Mouse (Mus musculus): ENCODE measurements around the gene Tmprss7. TPM values are rescaled to one million over a fixed set of nuclear protein-coding genes. Genes with fewer than 3 reads are reported as not detected.

Gene Tmprss7
- total and polyA plus RNA-seq, 3 experiments: not detected

GRCm38 (mm10) chr16:45615944-45616343 is 77.5 kb downstream of the Tmprss7 start:
- Histone ChIP-seq H3K9ac (ENCODE audit: low read depth, low read length) (no peak overlapping the region), H3K27me3 (ENCODE audit: control insufficient read depth, insufficient read depth, low read length) (no peaks in the 10 kb centered on the region), H3K4me1 (ENCODE audit: control insufficient read depth, insufficient read depth, low read length) (no peaks in the 10 kb centered on the region), H3K79me2 (replicated peaks; ENCODE audit: control insufficient read depth, insufficient read depth, low read length) (no peaks in the 10 kb centered on the region), H3K27ac (no peak overlapping the region), H3K4me3 (no peak overlapping the region), H3K36me3 (ENCODE audit: control insufficient read depth, insufficient read depth, low read length) (no peaks in the 10 kb centered on the region)
- TF ChIP-seq EP300 (IDR thresholded peaks at IDR 0.05; ENCODE audit: insufficient read depth, low read depth, low read length) (no peak), POLR2A (IDR thresholded peaks at IDR 0.05; ENCODE audit: insufficient read depth, low read depth, low read length) (no peak), CTCF (IDR thresholded peaks at IDR 0.05) (no peak)
- no peak for DNase-seq
- intact Hi-C loops (cut with DNase I): no loop called here
- 86% methylated on average over 1 of the region's 1 CpGs for WGBS

- intact Hi-C loops (cut with DNase I): no loop called here
- H3K79me2 ChIP-seq (replicated peaks; ENCODE audit: control insufficient read depth, insufficient read depth, low read length): no peaks in the 10 kb centered on the region
- no peak for TF ChIP-seq POLR2A (IDR thresholded peaks at IDR 0.05; ENCODE audit: insufficient read depth, low read depth, low read length)
- no peak for TF ChIP-seq CTCF (IDR thresholded peaks at IDR 0.05)
- TF ChIP-seq EP300 (IDR thresholded peaks at IDR 0.05; ENCODE audit: insufficient read depth, low read depth, low read length): no peak
- H3K27me3 ChIP-seq (ENCODE audit: control insufficient read depth, insufficient read depth, low read length): no peaks in the 10 kb centered on the region
- H3K4me3 ChIP-seq: no peak overlapping the region
- no peak for DNase-seq
- 86% methylated on average over 2 of the region's 2 CpGs for WGBS
- H3K4me1 ChIP-seq (ENCODE audit: control insufficient read depth, insufficient read depth, low read length): peaks cover 3% of the 10 kb centered on the region
- H3K9ac ChIP-seq (ENCODE audit: low read depth, low read length): no peak overlapping the region
- no peaks in the 10 kb centered on the region for H3K36me3 ChIP-seq (ENCODE audit: control insufficient read depth, insufficient read depth, low read length)
- no peak overlapping the region for H3K27ac ChIP-seq
Observed at GRCm38 (mm10) chr16:45613247-45613646, 80.2 kb downstream of the Tmprss7 start.

- no peaks in the 10 kb centered on the region for H3K79me2 ChIP-seq (replicated peaks; ENCODE audit: control insufficient read depth, insufficient read depth, low read length)
- intact Hi-C loops (cut with DNase I): no loop called here
- H3K27me3 ChIP-seq (ENCODE audit: control insufficient read depth, insufficient read depth, low read length): no peaks in the 10 kb centered on the region
- peaks cover 3% of the 10 kb centered on the region for H3K4me1 ChIP-seq (ENCODE audit: control insufficient read depth, insufficient read depth, low read length)
- no peak within 1 kb of the TSS for H3K9ac ChIP-seq (ENCODE audit: low read depth, low read length)
- WGBS: 63% methylated on average over 4 of the region's 4 CpGs
- no peak within 1 kb of the TSS for H3K4me3 ChIP-seq
- TF ChIP-seq CTCF (IDR thresholded peaks at IDR 0.05) (no peak), POLR2A (IDR thresholded peaks at IDR 0.05; ENCODE audit: insufficient read depth, low read depth, low read length) (no peak), EP300 (IDR thresholded peaks at IDR 0.05; ENCODE audit: insufficient read depth, low read depth, low read length) (no peak)
- no peak for DNase-seq
- no peaks in the 10 kb centered on the region for H3K36me3 ChIP-seq (ENCODE audit: control insufficient read depth, insufficient read depth, low read length)
- H3K27ac ChIP-seq: no peak within 1 kb of the TSS
Observed at GRCm38 (mm10) chr16:45610267-45610666, 83.2 kb downstream of the Tmprss7 start, which contains the start of gene Gcsam. Gcsam (plus strand) TSS chr16:45610380.

GRCm38 (mm10) chr16:45609300-45609699 is 84.2 kb downstream of the Tmprss7 start:
- H3K36me3 ChIP-seq (ENCODE audit: control insufficient read depth, insufficient read depth, low read length): no peaks in the 10 kb centered on the region
- intact Hi-C loops (cut with DNase I): loop anchor here (5.0 kb wide), 1 partner anchor 412 kb away; no protein-coding TSS in a partner anchor
- no peak overlapping the region for H3K9ac ChIP-seq (ENCODE audit: low read depth, low read length)
- 62% methylated on average over 3 of the region's 3 CpGs for WGBS
- DNase-seq: peak in 1 of 2 experiments; percentile 5
- TF ChIP-seq CTCF (IDR thresholded peaks at IDR 0.05) (peak; percentile 71), POLR2A (IDR thresholded peaks at IDR 0.05; ENCODE audit: insufficient read depth, low read depth, low read length) (no peak)
- H3K79me2 ChIP-seq (replicated peaks; ENCODE audit: control insufficient read depth, insufficient read depth, low read length): no peaks in the 10 kb centered on the region
- H3K4me3 ChIP-seq: no peak overlapping the region
- H3K27me3 ChIP-seq (ENCODE audit: control insufficient read depth, insufficient read depth, low read length): no peaks in the 10 kb centered on the region
- H3K27ac ChIP-seq: no peak overlapping the region
- H3K4me1 ChIP-seq (ENCODE audit: control insufficient read depth, insufficient read depth, low read length): peaks cover 3% of the 10 kb centered on the region

- DNase-seq: peak in 1 of 2 experiments; percentile 4
- no peaks in the 10 kb centered on the region for H3K36me3 ChIP-seq (ENCODE audit: control insufficient read depth, insufficient read depth, low read length)
- 28% methylated on average over 4 of the region's 4 CpGs for WGBS
- H3K27me3 ChIP-seq (ENCODE audit: control insufficient read depth, insufficient read depth, low read length): no peaks in the 10 kb centered on the region
- no peak overlapping the region for H3K4me3 ChIP-seq
- H3K27ac ChIP-seq: peak overlapping the region; percentile 15; the same call in 1 of the 2 replicates
- no peaks in the 10 kb centered on the region for H3K79me2 ChIP-seq (replicated peaks; ENCODE audit: control insufficient read depth, insufficient read depth, low read length)
- TF ChIP-seq POLR2A (IDR thresholded peaks at IDR 0.05; ENCODE audit: insufficient read depth, low read depth, low read length) (no peak), CTCF (IDR thresholded peaks at IDR 0.05) (peak; percentile 77), EP300 (IDR thresholded peaks at IDR 0.05; ENCODE audit: insufficient read depth, low read depth, low read length) (no peak)
- peaks cover 3% of the 10 kb centered on the region for H3K4me1 ChIP-seq (ENCODE audit: control insufficient read depth, insufficient read depth, low read length)
- intact Hi-C loops (cut with DNase I): loop anchor here (5.0 kb wide), 1 partner anchor 411 kb away; no protein-coding TSS in a partner anchor
- peak overlapping the region; percentile 30; the same call in 1 of the 2 replicates for H3K9ac ChIP-seq (ENCODE audit: low read depth, low read length)
Observed at GRCm38 (mm10) chr16:45608481-45608954, 84.9 kb downstream of the Tmprss7 start.

Other genes with a start within 250 kb of the Tmprss7 start
- not detected for gene Gm609, start 200.7 kb downstream of the Tmprss7 start, total RNA-seq (2021)
- gene Gm609, start 200.7 kb downstream of the Tmprss7 start, polyA plus RNA-seq (2012; rRNA removed): not detected in 2 replicates
- gene Gm17783, start 161.6 kb downstream of the Tmprss7 start, total RNA-seq (2021): not detected
- not detected in 2 replicates for gene Gm17783, start 161.6 kb downstream of the Tmprss7 start, polyA plus RNA-seq (2012; rRNA removed)
- not detected for gene Slc9c1, start 158.3 kb downstream of the Tmprss7 start, total RNA-seq (2021)
- not detected in 2 replicates for gene Slc9c1, start 158.3 kb downstream of the Tmprss7 start, polyA plus RNA-seq (2012; rRNA removed)
- gene Gcsam, start 83.3 kb downstream of the Tmprss7 start, total RNA-seq (2021): under 1 TPM in 1 of 2 experiments, not detected in 1; 0.20 TPM
- 0.12 TPM in 1 of 2 replicates, not detected in the other for gene Gcsam, start 83.3 kb downstream of the Tmprss7 start, polyA plus RNA-seq (2012; rRNA removed)
- not detected for gene BC016579, start 39.6 kb downstream of the Tmprss7 start, total RNA-seq (2021)
- gene BC016579, start 39.6 kb downstream of the Tmprss7 start, polyA plus RNA-seq (2012; rRNA removed): not detected in 2 replicates
- 1 to 10 TPM in 1 of 2 experiments, under 1 TPM in 1; 0.57 to 1.4 TPM for gene Tagln3, start 30.9 kb upstream of the Tmprss7 start, total RNA-seq (2021)
- 1.4 and 1.6 TPM in 2 replicates for gene Tagln3, start 30.9 kb upstream of the Tmprss7 start, polyA plus RNA-seq (2012; rRNA removed)
- 10 to 100 TPM; 15.8 to 17.1 TPM for gene Abhd10, start 49.3 kb upstream of the Tmprss7 start, total RNA-seq (2021)
- gene Abhd10, start 49.3 kb upstream of the Tmprss7 start, polyA plus RNA-seq (2012; rRNA removed): 11.5 and 15.8 TPM in 2 replicates